Mouse (Mus musculus) intestine, embryonic 15.5 days (tissue): Measurements from ENCODE around the gene Cc2d2a. TPM values are rescaled to one million over a fixed set of nuclear protein-coding genes. Genes with fewer than 3 reads are reported as not detected.

Experiments used
- ATAC-seq: fragments of 200-750 bp; cut with Nextera tagmentation; 2 replicates; pipeline ENCODE4 v1.8.0; 2017; ENCODE audit warnings: moderate TSS enrichment, moderate library complexity
- H3K27ac ChIP-seq: fragments of 300-500 bp; sonication (generic); 2 replicates; pipeline ENCODE4 v1.5.1; 2015; ENCODE audit warnings: mild to moderate bottlenecking, inconsistent platforms
- H3K27me3 ChIP-seq: fragments of 300-500 bp; sonication (generic); replicated peaks from 2 replicates; pipeline ENCODE4 v1.6.1; 2015; ENCODE audit warnings: inconsistent platforms
- H3K36me3 ChIP-seq: fragments of 300-500 bp; sonication (generic); 2 replicates; pipeline ENCODE4 v1.6.1; 2015; ENCODE audit warnings: inconsistent platforms
- H3K4me1 ChIP-seq: fragments of 300-500 bp; sonication (generic); replicated peaks from 2 replicates; pipeline ENCODE4 v1.6.1; 2015; ENCODE audit warnings: inconsistent platforms
- H3K4me2 ChIP-seq: fragments of 300-500 bp; sonication (generic); replicated peaks from 2 replicates; pipeline ENCODE4 v1.6.1; 2015; ENCODE audit warnings: mild to moderate bottlenecking, inconsistent platforms
- H3K4me3 ChIP-seq: fragments of 300-500 bp; sonication (generic); replicated peaks from 2 replicates; pipeline ENCODE4 v1.5.1; 2015; ENCODE audit warnings: inconsistent platforms
- H3K9ac ChIP-seq: fragments of 300-500 bp; sonication (generic); 2 replicates; pipeline ENCODE4 v1.6.1; 2015; ENCODE audit warnings: inconsistent platforms
- H3K9me3 ChIP-seq: fragments of 300-500 bp; sonication (generic); 2 replicates; pipeline ENCODE4 v1.6.1; 2016; ENCODE audit warnings: inconsistent platforms
- WGBS: fragments of 180-500 bp; shearing (Covaris S2); methylation state at CpG from one replicate; pipeline ENCODE4 v1.1.7; 2015; 5-methylcytosine and 5-hydroxymethylcytosine counted together
- polyA plus RNA-seq: library from polyadenylated mRNA; unstranded; fragments of >200 nt; fragmentation: Nextera tagmentation; extraction: Ambion mirVana; gene quantifications from 2 replicates; pipeline ENCODE4 v1.2.1, GENCODE M21; 2015

Gene Cc2d2a
- polyA plus RNA-seq, 1 experiment from 2014 or later = 9.8 TPM

- Histone ChIP-seq H3K27ac (no peak overlapping the region), H3K9ac (no peak overlapping the region), H3K4me2 (no peak overlapping the region), H3K36me3 (no peaks in the 10 kb centered on the region), H3K27me3 (no peaks in the 10 kb centered on the region), H3K9me3 (no peaks in the 10 kb centered on the region), H3K4me1 (no peaks in the 10 kb centered on the region), H3K4me3 (no peak overlapping the region)
- no peak; the same call in 1 of the 2 replicates for ATAC-seq
- WGBS = 63% methylated on average over 9 of the region's 9 CpGs
Measured at GRCm38 (mm10) chr5:43787976-43788752, 126.0 kb downstream of the Cc2d2a start.

Other genes starting within 250 kb of the Cc2d2a start
- gene C1qtnf7, start 146.8 kb upstream of the Cc2d2a start, polyA plus RNA-seq = 7.3 and 7.5 TPM in 2 replicates
- gene Bst1, start 156.5 kb downstream of the Cc2d2a start, polyA plus RNA-seq = 0.88 and 0.97 TPM in 2 replicates
- gene Fbxl5, start 159.3 kb downstream of the Cc2d2a start, polyA plus RNA-seq = 56.5 and 60.8 TPM in 2 replicates
- 13.1 and 14.5 TPM in 2 replicates for gene Cd38, start 206.2 kb downstream of the Cc2d2a start, polyA plus RNA-seq